Mouse (Mus musculus) mammary gland, adult 2 months (tissue): ENCODE data around the gene Gm10424. TPM values are rescaled to one million over a fixed set of nuclear protein-coding genes. Genes with fewer than 3 reads are reported as not detected.

ENCODE experiments used
- polyA plus RNA-seq: library from polyadenylated mRNA; depleted of rRNA; stranded (reverse); fragments of >200 nt; gene quantifications from 2 replicates; pipeline ENCODE4 v1.2.3, GENCODE M21; 2012; ENCODE audit warnings: low replicate concordance; rRNA removed

Gene Gm10424
- polyA plus RNA-seq: not detected in 2 replicates

GRCm38 (mm10) chr5:95272668-95273067 is at the start of gene Gm10424:
Gene Gm10424 (minus strand): TSS chr5:95272768.

GRCm38 (mm10) chr5:95305611-95306010 is 33.0 kb upstream of the Gm10424 start, which contains the start of gene Gm3259:
Gene Gm3259 (plus strand): TSS chr5:95305911.

Other genes starting within 250 kb of the Gm10424 start
- gene Gm7942, start 165.8 kb downstream of the Gm10424 start, polyA plus RNA-seq: not detected in 2 replicates
- not detected in 2 replicates for gene Gm16513, start 90.1 kb downstream of the Gm10424 start, polyA plus RNA-seq
- not detected in 2 replicates for gene Gm3259, start 33.1 kb upstream of the Gm10424 start, polyA plus RNA-seq
- not detected in 2 replicates for gene D5Ertd577e, start 184.0 kb upstream of the Gm10424 start, polyA plus RNA-seq
- not detected in 2 replicates for gene Gm3286, start 238.0 kb upstream of the Gm10424 start, polyA plus RNA-seq